8 mouse cellular contexts compared by ENCODE assay signal in genomic region chr17:46674530-46675283, GRCm38 (mm10). TPM values are rescaled to one million over a fixed set of nuclear protein-coding genes. Genes with fewer than 3 reads are reported as not detected.
DNase-seq lines count a peak whose midpoint lies in the region; ATAC-seq and TF ChIP-seq lines count a peak whose summit lies in the region.

No protein-coding gene starts in this region.

- ATAC-seq in heart, postnatal 0 days (ENCODE audit: insufficient read depth, low read depth): 0 out of 2 replicates have a peak, but pooled peaks have one; percentile 1
- peak; percentile 11; the same call in 1 of the 2 replicates for ATAC-seq in megakaryocyte-erythroid progenitor cell, adult 5-6 weeks (replicated peaks; ENCODE audit: low FRiP score, low TSS enrichment, poor library complexity, severe bottlenecking)

- H3K4me2 ChIP-seq in heart, postnatal 0 days (ENCODE audit: low read depth, low read length): peak overlapping the region; percentile 84

- peak overlapping the region; percentile 79 for H3K4me3 ChIP-seq in heart, embryonic 10.5 days
- peak overlapping the region; percentile 79 for H3K4me3 ChIP-seq in heart, postnatal 0 days (ENCODE audit: low read depth, low read length)

- no peaks in the 10 kb centered on the region for H3K9me3 ChIP-seq in heart, embryonic 10.5 days
- H3K9me3 ChIP-seq in heart, postnatal 0 days (replicated peaks; ENCODE audit: control insufficient read depth, low read length): no peaks in the 10 kb centered on the region

- peaks cover 39% of the 10 kb centered on the region for H3K4me1 ChIP-seq in heart, embryonic 10.5 days
- peaks cover 26% of the 10 kb centered on the region for H3K4me1 ChIP-seq in heart, postnatal 0 days (ENCODE audit: control insufficient read depth, insufficient read depth)

- peaks cover 70% of the 10 kb centered on the region for H3K36me3 ChIP-seq in heart, embryonic 10.5 days
- H3K36me3 ChIP-seq in heart, postnatal 0 days (replicated peaks; ENCODE audit: control insufficient read depth, insufficient read depth, low read length): peaks cover 46% of the 10 kb centered on the region

- TF ChIP-seq CTCF in heart, postnatal 0 days (IDR thresholded peaks at IDR 0.05; ENCODE audit: low read depth): no peak

- H3K27ac ChIP-seq in heart, embryonic 10.5 days: peak overlapping the region; percentile 85
- peak overlapping the region; percentile 69 for H3K27ac ChIP-seq in heart, postnatal 0 days (ENCODE audit: low read depth)

- peak overlapping the region; percentile 69 for H3K9ac ChIP-seq in heart, postnatal 0 days (replicated peaks; ENCODE audit: low read depth, low read length)

- 22% methylated on average over 15 of the region's 15 CpGs for WGBS in heart, embryonic 10.5 days
- WGBS in heart, postnatal 0 days: 23% methylated on average over 15 of the region's 15 CpGs

- intact Hi-C loops in heart, postnatal 25 days (cut with DNase I): no loop called here

- DNase-seq in heart, embryonic 10.5 days (ENCODE audit: low spot score): no peak
- DNase-seq in heart, postnatal 25 days (ENCODE audit: low spot score): no peak
- DNase-seq in ES-CJ7 (ENCODE audit: low read depth, low spot score): peak; percentile 56
- no peak for DNase-seq in heart, postnatal 0 days (ENCODE audit: low spot score)
- DNase-seq in embryo, embryonic 11 days: no peak
- no peak for DNase-seq in right cerebral cortex, postnatal 10 days (ENCODE audit: low spot score in 2 of 2)
- DNase-seq in thymus, postnatal 4 days: no peak

- no peak for TF ChIP-seq EP300 in heart, postnatal 0 days (IDR thresholded peaks at IDR 0.05; ENCODE audit: low read depth)

- H3K27me3 ChIP-seq in heart, embryonic 10.5 days (ENCODE audit: insufficient read depth, poor library complexity, severe bottlenecking): no peaks in the 10 kb centered on the region
- H3K27me3 ChIP-seq in heart, postnatal 0 days (ENCODE audit: control insufficient read depth, insufficient read depth, low read length): no peaks in the 10 kb centered on the region

RNA-seq across cellular contexts. Expression of gene Rrp36, which starts 0.6 kb away (rescaled TPM):
- polyA plus RNA-seq in heart, embryonic 10.5 days (2016; fragmentation: Nextera tagmentation; extraction: Ambion mirVana): 46.3 and 61.0 TPM in 2 replicates
- 10 to 100 TPM in 1 of 2 experiments, 1 to 10 TPM in 1; 9.9 to 10.8 TPM for total RNA-seq in heart, postnatal 25 days (2021)
- 15.5 and 18.8 TPM in 2 replicates for total RNA-seq in heart, postnatal 0 days (2014; rRNA removed; ENCODE audit: low replicate concordance)
- 26.6 and 29.7 TPM in 2 replicates for polyA plus RNA-seq in heart, postnatal 0 days (2015; fragmentation: Nextera tagmentation; extraction: Ambion mirVana)
- 16.1 and 23.4 TPM in 2 replicates for total RNA-seq in megakaryocyte-erythroid progenitor cell, adult 5-6 weeks (2014; fragmentation: Nextera tagmentation)
- total RNA-seq in megakaryocyte-erythroid progenitor cell, adult 5-6 weeks (2017): 60.4 and 64.8 TPM in 2 replicates

RNA-seq across cellular contexts. Expression of gene Mea1, which starts 3.9 kb away (rescaled TPM):
- 143 and 180 TPM in 2 replicates for polyA plus RNA-seq in heart, embryonic 10.5 days (2016; fragmentation: Nextera tagmentation; extraction: Ambion mirVana)
- 10 to 100 TPM; 48.6 to 53.8 TPM for total RNA-seq in heart, postnatal 25 days (2021)
- 40.2 and 44.0 TPM in 2 replicates for total RNA-seq in heart, postnatal 0 days (2014; rRNA removed; ENCODE audit: low replicate concordance)
- 101 and 114 TPM in 2 replicates for polyA plus RNA-seq in heart, postnatal 0 days (2015; fragmentation: Nextera tagmentation; extraction: Ambion mirVana)
- 74.7 and 75.2 TPM in 2 replicates for total RNA-seq in megakaryocyte-erythroid progenitor cell, adult 5-6 weeks (2014; fragmentation: Nextera tagmentation)
- total RNA-seq in megakaryocyte-erythroid progenitor cell, adult 5-6 weeks (2017): 71.6 and 85.7 TPM in 2 replicates

RNA-seq across cellular contexts. Expression of gene Klhdc3, which starts 6.0 kb away (rescaled TPM):
- 152 and 167 TPM in 2 replicates for polyA plus RNA-seq in heart, embryonic 10.5 days (2016; fragmentation: Nextera tagmentation; extraction: Ambion mirVana)
- 100 to 1,000 TPM in 1 of 2 experiments, 10 to 100 TPM in 1; 95.5 to 107 TPM for total RNA-seq in heart, postnatal 25 days (2021)
- total RNA-seq in heart, postnatal 0 days (2014; rRNA removed; ENCODE audit: low replicate concordance): 117 and 133 TPM in 2 replicates
- polyA plus RNA-seq in heart, postnatal 0 days (2015; fragmentation: Nextera tagmentation; extraction: Ambion mirVana): 175 and 178 TPM in 2 replicates
- 102 and 104 TPM in 2 replicates for total RNA-seq in megakaryocyte-erythroid progenitor cell, adult 5-6 weeks (2014; fragmentation: Nextera tagmentation)
- 28.6 and 33.4 TPM in 2 replicates for total RNA-seq in megakaryocyte-erythroid progenitor cell, adult 5-6 weeks (2017)

RNA-seq across cellular contexts. Expression of gene Cul7, which starts 24.6 kb away (rescaled TPM):
- 44.8 and 51.3 TPM in 2 replicates for polyA plus RNA-seq in heart, embryonic 10.5 days (2016; fragmentation: Nextera tagmentation; extraction: Ambion mirVana)
- 10 to 100 TPM; 21.3 to 23.0 TPM for total RNA-seq in heart, postnatal 25 days (2021)
- total RNA-seq in heart, postnatal 0 days (2014; rRNA removed; ENCODE audit: low replicate concordance): 92.7 and 95.5 TPM in 2 replicates
- 18.6 and 20.6 TPM in 2 replicates for polyA plus RNA-seq in heart, postnatal 0 days (2015; fragmentation: Nextera tagmentation; extraction: Ambion mirVana)
- total RNA-seq in megakaryocyte-erythroid progenitor cell, adult 5-6 weeks (2014; fragmentation: Nextera tagmentation): 11.2 and 12.6 TPM in 2 replicates
- total RNA-seq in megakaryocyte-erythroid progenitor cell, adult 5-6 weeks (2017): 6.6 and 12.6 TPM in 2 replicates

RNA-seq across cellular contexts. Expression of gene Mrpl2, which starts 28.7 kb away (rescaled TPM):
- polyA plus RNA-seq in heart, embryonic 10.5 days (2016; fragmentation: Nextera tagmentation; extraction: Ambion mirVana): 131 and 151 TPM in 2 replicates
- total RNA-seq in heart, postnatal 25 days (2021): 100 to 1,000 TPM; 125 to 132 TPM
- 96.7 and 116 TPM in 2 replicates for total RNA-seq in heart, postnatal 0 days (2014; rRNA removed; ENCODE audit: low replicate concordance)
- polyA plus RNA-seq in heart, postnatal 0 days (2015; fragmentation: Nextera tagmentation; extraction: Ambion mirVana): 152 and 158 TPM in 2 replicates
- total RNA-seq in megakaryocyte-erythroid progenitor cell, adult 5-6 weeks (2014; fragmentation: Nextera tagmentation): 74.7 and 190 TPM in 2 replicates
- total RNA-seq in megakaryocyte-erythroid progenitor cell, adult 5-6 weeks (2017): 82.2 and 97.0 TPM in 2 replicates
